Mouse (Mus musculus) erythroblast, embryonic 14.5 days (primary cell): Measurements from ENCODE around the gene Ube2j2. TPM values are rescaled to one million over a fixed set of nuclear protein-coding genes. Genes with fewer than 3 reads are reported as not detected.

Experiments used
- H3K27me3 ChIP-seq: 2 replicates; pipeline ENCODE4 v1.6.1; 2012; ENCODE audit warnings: inconsistent platforms; ENCODE audit not compliant: control insufficient read depth
- H3K36me3 ChIP-seq: 2 replicates; pipeline ENCODE4 v1.6.1; 2012; ENCODE audit warnings: mild to moderate bottlenecking, inconsistent platforms; ENCODE audit not compliant: control insufficient read depth
- H3K4me1 ChIP-seq: 2 replicates; pipeline ENCODE4 v1.6.1; 2012; ENCODE audit warnings: inconsistent platforms; ENCODE audit not compliant: control insufficient read depth
- H3K4me3 ChIP-seq: replicated peaks from 2 replicates; pipeline ENCODE3; 2012; ENCODE audit warnings: moderate library complexity, mild to moderate bottlenecking, inconsistent platforms
- H3K9me3 ChIP-seq: 2 replicates; pipeline ENCODE4 v1.6.1; 2012; ENCODE audit warnings: low read length, inconsistent platforms, mixed read lengths; ENCODE audit not compliant: control insufficient read depth
- GATA1 ChIP-seq: IDR thresholded peaks from 2 replicates; pipeline ENCODE4 v1.6.1; 2012; ENCODE audit warnings: low read length, inconsistent platforms, mixed read lengths
- TAL1 ChIP-seq: IDR thresholded peaks from 3 replicates; pipeline ENCODE4 v1.6.1; 2012; ENCODE audit warnings: low read length, inconsistent platforms, mixed read lengths
- polyA plus RNA-seq: library from polyadenylated mRNA; stranded (reverse); fragments of >175 nt; gene quantifications from 2 replicates; pipeline ENCODE4 v1.2.3, GENCODE M21; 2012

The Ube2j2 gene
- polyA plus RNA-seq, 1 experiment, result 13.5 TPM

DNA sequence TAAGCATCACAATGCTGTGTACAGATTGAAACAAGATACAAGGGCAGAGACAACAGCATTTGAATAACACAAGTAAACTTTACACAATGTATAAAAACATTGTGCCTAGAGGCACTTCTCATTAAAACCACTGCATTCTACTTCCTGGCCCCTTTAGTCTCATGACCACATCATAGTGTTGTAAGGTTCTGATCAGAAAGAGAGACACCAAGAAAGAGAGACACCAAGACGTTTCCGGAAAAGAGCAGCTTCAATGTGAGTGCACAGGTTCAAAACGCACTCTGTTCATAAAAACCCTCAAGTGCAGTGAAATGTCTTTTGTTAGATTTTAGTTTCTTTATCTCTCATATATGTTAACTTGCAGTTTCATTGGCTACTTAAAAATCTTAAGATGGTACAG is 60.5 kb downstream of the Ube2j2 start:
- Histone ChIP-seq H3K27me3 (no peaks in the 10 kb centered on the region), H3K36me3 (peaks cover 93% of the 10 kb centered on the region), H3K4me1 (no peaks in the 10 kb centered on the region), H3K9me3 (no peaks in the 10 kb centered on the region), H3K4me3 (no peak overlapping the region)
- TF ChIP-seq TAL1 (no peak), GATA1 (no peak)

DNA sequence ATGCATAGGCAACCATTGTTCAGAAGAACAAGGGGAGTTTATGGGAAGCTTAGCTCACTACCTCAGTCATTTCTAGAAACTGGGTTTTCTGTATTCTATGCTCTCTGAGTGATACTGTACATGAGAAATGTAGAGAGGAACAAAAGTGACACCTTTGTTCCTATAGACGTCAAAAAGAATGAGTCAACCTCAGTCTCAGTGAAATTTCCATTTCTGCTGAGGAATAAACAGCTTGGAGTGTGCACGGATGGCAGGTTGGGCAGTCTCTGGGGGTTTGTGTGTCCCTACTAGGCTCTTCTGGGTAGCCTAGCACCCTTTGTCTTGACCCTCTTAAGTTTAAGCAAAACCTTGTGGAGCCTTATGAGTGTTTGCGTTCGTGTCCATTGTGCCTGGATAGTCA is 64.7 kb downstream of the Ube2j2 start:
- H3K4me3 ChIP-seq, result no peak overlapping the region
- no peaks in the 10 kb centered on the region for H3K27me3 ChIP-seq
- peaks cover 95% of the 10 kb centered on the region for H3K36me3 ChIP-seq
- no peaks in the 10 kb centered on the region for H3K4me1 ChIP-seq
- no peaks in the 10 kb centered on the region for H3K9me3 ChIP-seq
- TF ChIP-seq GATA1 (no peak), TAL1 (no peak)

Other genes with a start within 250 kb of the Ube2j2 start
- 0.02 TPM in 1 of 2 replicates, not detected in the other for gene Fndc10, start 249.5 kb upstream of the Ube2j2 start, polyA plus RNA-seq
- 0.83 and 1.1 TPM in 2 replicates for gene Ssu72, start 239.0 kb upstream of the Ube2j2 start, polyA plus RNA-seq
- gene Tmem240, start 209.0 kb upstream of the Ube2j2 start, polyA plus RNA-seq, result 0.01 and 0.06 TPM in 2 replicates
- gene Atad3a, start 182.7 kb upstream of the Ube2j2 start, polyA plus RNA-seq, result 1.0 and 1.1 TPM in 2 replicates
- 0.01 TPM in 1 of 2 replicates, not detected in the other for gene Vwa1, start 169.1 kb upstream of the Ube2j2 start, polyA plus RNA-seq
- gene Tmem88b, start 158.0 kb upstream of the Ube2j2 start, polyA plus RNA-seq, result not detected in 2 replicates
- gene Ankrd65, start 153.4 kb upstream of the Ube2j2 start, polyA plus RNA-seq, result 0.10 TPM in 1 of 2 replicates, not detected in the other
- 1.9 and 2.3 TPM in 2 replicates for gene Mrpl20, start 141.0 kb upstream of the Ube2j2 start, polyA plus RNA-seq
- 4.7 and 4.8 TPM in 2 replicates for gene Ccnl2, start 131.3 kb upstream of the Ube2j2 start, polyA plus RNA-seq
- 28.2 and 40.5 TPM in 2 replicates for gene Aurkaip1, start 112.6 kb upstream of the Ube2j2 start, polyA plus RNA-seq
- gene Mxra8, start 104.2 kb upstream of the Ube2j2 start, polyA plus RNA-seq, result 0.11 TPM in 1 of 2 replicates, not detected in the other
- gene Dvl1, start 96.4 kb upstream of the Ube2j2 start, polyA plus RNA-seq, result 8.1 and 8.2 TPM in 2 replicates
- gene Tas1r3, start 80.5 kb upstream of the Ube2j2 start, polyA plus RNA-seq, result not detected in 2 replicates
- gene Cptp, start 74.4 kb upstream of the Ube2j2 start, polyA plus RNA-seq, result 0.17 and 0.55 TPM in 2 replicates
- 0.94 and 1.8 TPM in 2 replicates for gene Ints11, start 74.3 kb upstream of the Ube2j2 start, polyA plus RNA-seq
- 2.1 and 3.5 TPM in 2 replicates for gene Pusl1, start 52.0 kb upstream of the Ube2j2 start, polyA plus RNA-seq
- 3.8 and 4.1 TPM in 2 replicates for gene Acap3, start 52.0 kb upstream of the Ube2j2 start, polyA plus RNA-seq
- gene C1qtnf12, start 18.5 kb downstream of the Ube2j2 start, polyA plus RNA-seq, result 7.7 and 11.5 TPM in 2 replicates
- 0.11 and 0.22 TPM in 2 replicates for gene B3galt6, start 48.8 kb downstream of the Ube2j2 start, polyA plus RNA-seq
- gene Sdf4, start 49.0 kb downstream of the Ube2j2 start, polyA plus RNA-seq, result 3.2 and 4.3 TPM in 2 replicates
- 0.11 and 0.24 TPM in 2 replicates for gene Tnfrsf4, start 70.0 kb downstream of the Ube2j2 start, polyA plus RNA-seq
- gene Tnfrsf18, start 82.3 kb downstream of the Ube2j2 start, polyA plus RNA-seq, result not detected in 2 replicates
- not detected in 2 replicates for gene Ttll10, start 115.6 kb downstream of the Ube2j2 start, polyA plus RNA-seq
- 0.90 and 0.96 TPM in 2 replicates for gene 9430015G10Rik, start 166.2 kb downstream of the Ube2j2 start, polyA plus RNA-seq
- 0.10 TPM in 2 replicates for gene Rnf223, start 186.7 kb downstream of the Ube2j2 start, polyA plus RNA-seq